Mouse (Mus musculus): ENCODE data around the gene Zfp94. TPM values are rescaled to one million over a fixed set of nuclear protein-coding genes. Genes with fewer than 3 reads are reported as not detected.

Gene Zfp94
- polyA plus RNA-seq, 1 experiment from 2014 or later, result 9.0 TPM

DNA sequence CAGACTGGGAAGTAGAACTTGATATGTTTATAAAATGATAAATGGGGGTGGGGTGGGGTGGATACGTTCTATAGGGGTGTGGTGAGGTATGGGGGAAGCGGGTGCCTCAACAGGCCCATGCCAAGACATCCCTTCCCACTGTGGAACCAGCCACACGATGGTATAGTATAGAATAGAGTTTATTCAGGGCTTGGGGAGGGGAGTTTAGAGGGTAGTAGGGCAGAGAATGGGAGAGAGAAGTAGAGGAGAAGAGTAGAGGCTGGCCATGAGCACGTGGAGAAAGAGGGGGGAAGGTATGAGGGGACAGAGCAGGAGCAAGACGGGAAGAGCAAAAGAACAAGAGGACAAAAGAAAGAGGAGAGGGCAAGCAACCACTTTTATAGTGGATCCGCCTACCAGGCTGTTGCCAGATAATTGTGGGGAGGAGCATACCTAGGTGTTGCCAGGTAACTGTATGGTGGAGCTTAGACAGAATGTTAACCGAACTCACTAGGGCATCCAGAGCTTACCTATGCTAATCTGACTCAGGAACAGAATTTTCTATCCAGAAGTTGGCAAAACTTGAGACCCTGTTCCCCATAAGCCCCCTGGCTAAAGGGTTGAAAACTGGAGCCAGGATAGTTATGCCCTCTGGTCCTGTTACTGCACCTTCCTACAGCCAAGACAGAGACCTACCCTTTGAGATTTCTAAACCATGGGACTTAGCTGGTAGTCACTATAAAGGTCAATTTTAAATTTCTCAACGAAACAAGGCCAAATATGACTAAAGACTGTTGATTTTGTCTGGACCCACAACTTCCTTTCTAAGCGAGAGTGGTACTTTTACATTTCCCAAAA lies 62.5 kb downstream of the Zfp94 start:
- peak overlapping the region; percentile 70 for H3K4me3 ChIP-seq (replicated peaks; ENCODE audit: low read length)
- 56% methylated on average over 9 of the region's 9 CpGs for WGBS
- H3K9ac ChIP-seq (ENCODE audit: low read length), result 0 out of 2 replicates have a peak overlapping the region, but pooled peaks have one; percentile 30
- H3K27ac ChIP-seq (ENCODE audit: low read length), result no peak overlapping the region
- H3K9me3 ChIP-seq (replicated peaks; ENCODE audit: control insufficient read depth, low read length), result no peaks in the 10 kb centered on the region
- H3K4me1 ChIP-seq (ENCODE audit: control insufficient read depth, insufficient read depth, low read length), result 0 out of 2 replicates have a peak, but pooled peaks cover 4% of the 10 kb centered on the region
- H3K4me2 ChIP-seq (ENCODE audit: low read depth, low read length), result peak overlapping the region; percentile 73
- no peak for ATAC-seq (ENCODE audit: insufficient read depth, low FRiP score)
- H3K27me3 ChIP-seq (ENCODE audit: control insufficient read depth, insufficient read depth, low read length), result no peaks in the 10 kb centered on the region
- peaks cover 4% of the 10 kb centered on the region; the same call in 1 of the 2 replicates for H3K36me3 ChIP-seq (ENCODE audit: control insufficient read depth, insufficient read depth, low read length)

Small RNA genes lying within 50 kb of the gene (microRNA-seq; reads per million reads assigned to microRNA genes)
- not detected for gene Gm27592

Other genes starting within 250 kb of the Zfp94 start
- 17.8 and 20.0 TPM in 2 replicates for gene Zfp180, start 234.7 kb downstream of the Zfp94 start, polyA plus RNA-seq (2015; fragmentation: Nextera tagmentation; extraction: Ambion mirVana)
- gene Zfp112, start 204.4 kb downstream of the Zfp94 start, polyA plus RNA-seq (2015; fragmentation: Nextera tagmentation; extraction: Ambion mirVana), result 6.1 and 6.9 TPM in 2 replicates
- gene Zfp235, start 182.5 kb downstream of the Zfp94 start, polyA plus RNA-seq (2015; fragmentation: Nextera tagmentation; extraction: Ambion mirVana), result 14.7 and 18.9 TPM in 2 replicates
- 5.8 and 6.3 TPM in 2 replicates for gene Zfp114, start 141.6 kb downstream of the Zfp94 start, polyA plus RNA-seq (2015; fragmentation: Nextera tagmentation; extraction: Ambion mirVana)
- 10.2 and 12.5 TPM in 2 replicates for gene Zfp111, start 105.2 kb downstream of the Zfp94 start, polyA plus RNA-seq (2015; fragmentation: Nextera tagmentation; extraction: Ambion mirVana)
- gene Zfp109, start 79.1 kb downstream of the Zfp94 start, polyA plus RNA-seq (2015; fragmentation: Nextera tagmentation; extraction: Ambion mirVana), result 5.4 and 6.3 TPM in 2 replicates
- gene Zfp108, start 61.9 kb downstream of the Zfp94 start, polyA plus RNA-seq (2015; fragmentation: Nextera tagmentation; extraction: Ambion mirVana), result 3.9 TPM in 2 replicates
- gene Zfp93, start 46.2 kb downstream of the Zfp94 start, polyA plus RNA-seq (2015; fragmentation: Nextera tagmentation; extraction: Ambion mirVana), result 7.6 and 8.3 TPM in 2 replicates
- gene Zfp61, start 15.4 kb downstream of the Zfp94 start, polyA plus RNA-seq (2015; fragmentation: Nextera tagmentation; extraction: Ambion mirVana), result 31.4 and 32.2 TPM in 2 replicates
- 0.15 TPM in 1 of 2 replicates, not detected in the other for gene Tescl, start 17.3 kb upstream of the Zfp94 start, polyA plus RNA-seq (2015; fragmentation: Nextera tagmentation; extraction: Ambion mirVana)
- gene Lypd5, start 32.5 kb upstream of the Zfp94 start, polyA plus RNA-seq (2015; fragmentation: Nextera tagmentation; extraction: Ambion mirVana), result 11.6 and 36.4 TPM in 2 replicates
- 7.4 and 8.5 TPM in 2 replicates for gene Kcnn4, start 53.6 kb upstream of the Zfp94 start, polyA plus RNA-seq (2015; fragmentation: Nextera tagmentation; extraction: Ambion mirVana)
- gene Smg9, start 83.0 kb upstream of the Zfp94 start, polyA plus RNA-seq (2015; fragmentation: Nextera tagmentation; extraction: Ambion mirVana), result 19.5 and 21.3 TPM in 2 replicates
- 0.17 and 0.26 TPM in 2 replicates for gene Irgc1, start 135.6 kb upstream of the Zfp94 start, polyA plus RNA-seq (2015; fragmentation: Nextera tagmentation; extraction: Ambion mirVana)
- gene Plaur, start 145.8 kb upstream of the Zfp94 start, polyA plus RNA-seq (2015; fragmentation: Nextera tagmentation; extraction: Ambion mirVana), result 13.3 and 15.4 TPM in 2 replicates
- gene Cadm4, start 165.4 kb upstream of the Zfp94 start, polyA plus RNA-seq (2015; fragmentation: Nextera tagmentation; extraction: Ambion mirVana), result 4.4 TPM in 2 replicates
- 22.3 and 24.6 TPM in 2 replicates for gene Zfp428, start 190.3 kb upstream of the Zfp94 start, polyA plus RNA-seq (2015; fragmentation: Nextera tagmentation; extraction: Ambion mirVana)
- 0.19 and 0.30 TPM in 2 replicates for gene AC161166.1, start 195.8 kb upstream of the Zfp94 start, polyA plus RNA-seq (2015; fragmentation: Nextera tagmentation; extraction: Ambion mirVana)
- gene Irgq, start 214.0 kb upstream of the Zfp94 start, polyA plus RNA-seq (2015; fragmentation: Nextera tagmentation; extraction: Ambion mirVana), result 5.5 and 5.6 TPM in 2 replicates
- gene Pinlyp, start 229.5 kb upstream of the Zfp94 start, polyA plus RNA-seq (2015; fragmentation: Nextera tagmentation; extraction: Ambion mirVana), result 16.4 and 26.0 TPM in 2 replicates
- gene Xrcc1, start 229.6 kb upstream of the Zfp94 start, polyA plus RNA-seq (2015; fragmentation: Nextera tagmentation; extraction: Ambion mirVana), result 91.4 and 114 TPM in 2 replicates